Mouse (Mus musculus) layer of hippocampus, adult 6 months (tissue): Measurements from ENCODE around the gene Hist1h4b. TPM values are rescaled to one million over a fixed set of nuclear protein-coding genes. Genes with fewer than 3 reads are reported as not detected.

Experiments used
- microRNA-seq: library from miRNA; unstranded; fragments of <30 nt; microRNA quantifications from one replicate; pipeline ENCODE4 v1.2.0, GENCODE M21; 2020
- polyA plus RNA-seq: library from polyadenylated mRNA; unstranded; fragments of <200 nt; fragmentation: Nextera tagmentation; gene quantifications from 2 replicates; pipeline ENCODE4 v1.2.3, GENCODE M21; 2021

Gene Hist1h4b
- polyA plus RNA-seq, 1 experiment from 2014 or later = not detected

Small RNAs within 50 kb of the gene (microRNA-seq; reads per million reads assigned to microRNA genes)
- gene Gm44314 (not detected), gene Gm44484 (not detected)

Other genes starting within 250 kb of the Hist1h4b start
- 62.0 and 135 TPM in 2 replicates for gene Hist1h4h, start 226.0 kb upstream of the Hist1h4b start, polyA plus RNA-seq
- gene Hist1h2af, start 223.1 kb upstream of the Hist1h4b start, polyA plus RNA-seq = not detected in 2 replicates
- gene Hist1h3g, start 221.6 kb upstream of the Hist1h4b start, polyA plus RNA-seq = 1.3 TPM in 1 of 2 replicates, not detected in the other
- gene Hist1h2bh, start 213.6 kb upstream of the Hist1h4b start, polyA plus RNA-seq = 0.20 and 0.25 TPM in 2 replicates
- 0.14 TPM in 1 of 2 replicates, not detected in the other for gene Hist1h3f, start 213.0 kb upstream of the Hist1h4b start, polyA plus RNA-seq
- not detected in 2 replicates for gene Hist1h4f, start 205.4 kb upstream of the Hist1h4b start, polyA plus RNA-seq
- gene Hist1h1d, start 203.8 kb upstream of the Hist1h4b start, polyA plus RNA-seq = 0.03 and 0.10 TPM in 2 replicates
- gene Hist1h3e, start 194.6 kb upstream of the Hist1h4b start, polyA plus RNA-seq = 1.1 and 1.8 TPM in 2 replicates
- gene Hist1h2ae, start 185.8 kb upstream of the Hist1h4b start, polyA plus RNA-seq = 8.0 and 8.1 TPM in 2 replicates
- gene Hist1h2bg, start 185.6 kb upstream of the Hist1h4b start, polyA plus RNA-seq = 3.4 and 4.7 TPM in 2 replicates
- gene Hist1h2bf, start 182.8 kb upstream of the Hist1h4b start, polyA plus RNA-seq = 1.1 TPM in 1 of 2 replicates, not detected in the other
- gene Hist1h2ad, start 182.6 kb upstream of the Hist1h4b start, polyA plus RNA-seq = not detected in 2 replicates
- 0.60 and 0.88 TPM in 2 replicates for gene Hist1h3d, start 181.2 kb upstream of the Hist1h4b start, polyA plus RNA-seq
- gene Hist1h4d, start 175.4 kb upstream of the Hist1h4b start, polyA plus RNA-seq = 7.7 and 14.9 TPM in 2 replicates
- gene Hist1h2be, start 135.9 kb upstream of the Hist1h4b start, polyA plus RNA-seq = 4.3 and 6.3 TPM in 2 replicates
- gene Hist1h1e, start 134.5 kb upstream of the Hist1h4b start, polyA plus RNA-seq = 9.9 and 12.4 TPM in 2 replicates
- gene Hist1h2ac, start 73.1 kb upstream of the Hist1h4b start, polyA plus RNA-seq = 2.2 and 4.2 TPM in 2 replicates
- 125 and 195 TPM in 2 replicates for gene Hist1h2bc, start 72.8 kb upstream of the Hist1h4b start, polyA plus RNA-seq
- gene Hist1h1t, start 61.2 kb upstream of the Hist1h4b start, polyA plus RNA-seq = not detected in 2 replicates
- gene Hist1h4c, start 58.6 kb upstream of the Hist1h4b start, polyA plus RNA-seq = 3.0 and 6.5 TPM in 2 replicates
- gene Hfe, start 46.2 kb upstream of the Hist1h4b start, polyA plus RNA-seq = 6.8 and 7.3 TPM in 2 replicates
- 8.2 and 11.8 TPM in 2 replicates for gene Hist1h1c, start 18.2 kb upstream of the Hist1h4b start, polyA plus RNA-seq
- 0.43 and 0.45 TPM in 2 replicates for gene Hist1h3c, start 11.4 kb upstream of the Hist1h4b start, polyA plus RNA-seq
- gene Hist1h2bb, start 10.3 kb upstream of the Hist1h4b start, polyA plus RNA-seq = 0.92 TPM in 1 of 2 replicates, not detected in the other
- gene Hist1h2ab, start 5.9 kb upstream of the Hist1h4b start, polyA plus RNA-seq = 3.4 and 5.1 TPM in 2 replicates
- gene Hist1h3b, start 4.7 kb upstream of the Hist1h4b start, polyA plus RNA-seq = 0.31 TPM in 1 of 2 replicates, not detected in the other
- gene Hist1h4a, start 4.2 kb downstream of the Hist1h4b start, polyA plus RNA-seq = 0.34 TPM in 1 of 2 replicates, not detected in the other
- gene Hist1h3a, start 5.4 kb downstream of the Hist1h4b start, polyA plus RNA-seq = not detected in 2 replicates
- 0.20 TPM in 1 of 2 replicates, not detected in the other for gene Hist1h1a, start 6.7 kb downstream of the Hist1h4b start, polyA plus RNA-seq
- gene Trim38, start 12.9 kb downstream of the Hist1h4b start, polyA plus RNA-seq = not detected in 2 replicates
- gene Slc17a2, start 50.0 kb downstream of the Hist1h4b start, polyA plus RNA-seq = not detected in 2 replicates
- not detected in 2 replicates for gene Slc17a3, start 82.4 kb downstream of the Hist1h4b start, polyA plus RNA-seq
- not detected in 2 replicates for gene Slc17a1, start 110.7 kb downstream of the Hist1h4b start, polyA plus RNA-seq
- gene Slc17a4, start 158.0 kb downstream of the Hist1h4b start, polyA plus RNA-seq = not detected in 2 replicates
- not detected in 2 replicates for gene Hist1h2ba, start 177.1 kb downstream of the Hist1h4b start, polyA plus RNA-seq
- not detected in 2 replicates for gene Hist1h2aa, start 177.4 kb downstream of the Hist1h4b start, polyA plus RNA-seq
- 1.8 and 2.5 TPM in 2 replicates for gene Scgn, start 234.2 kb downstream of the Hist1h4b start, polyA plus RNA-seq